Mouse (Mus musculus) thymus, postnatal 14 days (tissue): ENCODE results near the gene Barhl2.

Experiments used
- DNase-seq: peaks from one replicate; pipeline ENCODE4 v3.0.0; 2021

Gene Barhl2

DNA sequence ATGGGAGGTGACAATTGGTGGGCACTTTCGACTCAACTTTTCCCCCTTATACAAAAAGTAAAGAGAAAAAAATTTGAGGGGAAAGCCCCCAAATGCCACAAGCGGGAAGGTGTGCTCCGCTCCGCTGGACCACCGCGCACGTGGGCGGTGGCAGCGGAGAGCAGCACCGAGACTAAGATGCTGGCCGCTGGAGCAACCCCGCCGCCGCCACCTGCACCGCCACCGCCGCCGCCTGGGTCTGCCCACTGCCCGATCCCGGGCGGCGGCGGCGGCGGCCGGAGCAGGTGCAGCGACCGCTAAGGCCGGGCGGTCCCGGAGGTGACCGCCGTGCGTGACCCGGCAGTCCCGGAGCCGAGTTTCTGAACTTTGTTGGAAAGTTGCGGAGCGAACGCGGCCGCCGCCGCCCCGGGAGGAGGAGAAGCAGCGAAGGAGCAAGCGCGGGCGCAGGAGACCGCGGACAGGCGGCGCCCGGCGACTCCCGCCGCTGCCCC lies at the start of gene Barhl2:
Barhl2 (minus strand) TSS at position 181 of the 491 bp plus-strand sequence.
- no peak for DNase-seq

DNA sequence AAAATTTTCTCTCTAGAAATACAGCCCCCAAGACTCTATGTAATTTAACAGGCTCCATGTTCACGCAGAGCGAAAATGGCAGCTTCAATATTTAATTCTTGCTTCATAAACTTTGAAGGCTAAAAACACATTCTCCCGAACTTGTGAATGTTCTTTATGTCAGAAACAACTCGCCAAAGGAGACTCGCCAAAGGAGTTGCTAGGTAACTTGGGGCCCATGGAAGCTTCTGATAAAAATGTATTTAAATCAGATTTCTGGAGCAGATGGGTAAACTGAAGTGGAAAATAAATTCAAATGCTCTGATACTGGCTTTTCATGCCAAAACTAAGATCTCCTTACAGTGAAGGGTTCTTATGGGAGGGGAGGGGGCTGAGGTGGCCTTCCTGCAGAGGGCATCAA lies 48.1 kb upstream of the Barhl2 start:
- DNase-seq, result no peak

DNA sequence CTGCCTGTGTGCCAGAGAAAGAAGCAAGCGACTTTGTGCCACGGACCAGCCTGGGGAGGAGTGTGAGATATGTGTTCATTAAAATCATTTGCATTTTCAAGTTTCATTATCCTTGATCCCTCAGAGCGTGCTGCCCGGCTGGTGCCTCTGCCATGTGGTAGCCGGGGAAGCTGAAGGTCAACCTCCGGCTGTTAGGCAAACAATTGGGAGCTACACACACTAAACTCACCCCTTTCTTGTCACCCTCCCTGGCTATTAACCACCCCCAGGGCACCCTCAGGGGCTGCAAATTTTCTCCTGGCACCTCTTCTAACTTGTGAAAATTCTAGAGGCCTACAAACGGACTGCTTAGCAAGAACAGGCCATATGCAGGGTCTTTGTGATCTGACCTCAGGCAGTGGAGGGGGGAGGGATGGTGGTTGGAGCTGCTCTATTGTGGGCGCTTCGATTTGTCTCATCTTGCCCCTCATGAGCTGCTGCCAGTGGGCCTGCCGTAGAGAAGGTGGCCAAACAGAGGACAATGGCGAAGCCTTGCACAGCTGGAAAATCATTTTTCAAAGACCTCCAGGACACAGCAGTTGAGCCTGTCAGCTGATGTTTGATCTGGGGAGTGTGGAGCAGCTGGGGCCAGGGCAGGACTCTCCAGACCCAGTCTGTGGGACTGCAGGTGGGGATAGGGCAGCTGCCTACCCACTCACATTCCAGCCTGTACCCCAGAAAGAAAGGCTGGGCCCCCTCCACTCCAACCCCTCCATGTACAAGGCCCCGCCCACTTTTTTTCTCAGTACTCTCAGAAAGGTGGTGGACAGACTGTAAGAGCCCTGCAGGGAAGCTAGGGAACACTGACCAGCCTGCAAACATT lies 44.9 kb upstream of the Barhl2 start:
- DNase-seq, result no peak

DNA sequence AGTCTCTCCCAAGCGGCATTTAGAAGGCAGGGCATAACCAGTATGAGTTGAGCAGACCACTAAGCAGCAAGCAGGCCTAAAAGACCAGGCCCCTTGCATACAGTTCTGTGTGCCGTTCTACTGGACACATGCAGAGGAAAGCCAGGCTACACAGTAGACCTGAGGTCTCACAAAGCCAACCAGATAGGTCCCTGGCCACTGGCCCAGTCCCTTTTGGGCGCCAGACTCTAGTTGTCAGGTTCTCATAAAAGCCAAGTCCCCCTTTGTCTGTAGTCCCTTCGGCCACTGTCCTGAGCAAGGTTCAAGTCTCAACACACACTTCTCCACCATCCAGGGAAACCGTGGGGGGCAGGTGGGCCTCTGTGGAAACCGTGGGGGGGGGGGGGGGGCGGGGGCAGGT lies 44.3 kb upstream of the Barhl2 start:
- DNase-seq, result no peak

DNA sequence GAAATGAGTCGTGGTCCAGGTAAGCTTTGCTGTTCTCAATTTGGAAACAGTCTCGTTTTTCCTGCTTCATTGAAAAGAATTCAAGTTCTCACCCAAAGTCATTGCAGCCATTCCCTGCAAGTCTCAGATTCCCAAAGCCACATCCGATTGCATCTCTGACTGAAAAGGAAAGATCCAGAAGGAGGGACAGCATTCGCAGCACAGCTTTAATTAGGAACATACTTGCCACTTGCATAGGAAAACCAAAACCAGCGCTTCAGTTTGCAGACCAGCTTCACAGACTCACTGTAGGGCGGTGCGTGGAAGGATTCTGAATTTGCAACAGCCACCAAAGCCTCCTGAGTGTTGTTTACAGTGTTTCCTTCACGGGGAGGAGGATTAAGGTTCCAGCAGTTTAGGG lies 33.8 kb upstream of the Barhl2 start:
- no peak for DNase-seq

DNA sequence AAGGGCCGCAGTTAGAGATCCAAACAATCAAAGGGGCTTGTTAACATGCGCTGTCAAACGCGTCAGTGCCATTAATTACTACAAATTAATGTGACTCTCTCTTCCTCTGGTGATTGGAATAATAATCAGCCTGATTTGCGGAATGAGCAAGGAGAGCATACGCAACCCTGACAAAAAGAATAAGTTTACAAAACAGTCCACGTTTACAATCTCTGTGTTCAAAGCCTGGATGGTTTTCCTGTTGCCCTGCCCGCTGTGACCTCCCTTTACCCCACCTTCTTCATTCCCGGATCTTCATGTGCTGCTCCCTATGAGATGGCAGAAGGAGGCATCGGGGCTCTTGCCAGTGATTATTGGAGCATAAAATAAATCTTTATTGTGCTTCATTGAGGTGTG lies 14.1 kb upstream of the Barhl2 start:
- no peak for DNase-seq

DNA sequence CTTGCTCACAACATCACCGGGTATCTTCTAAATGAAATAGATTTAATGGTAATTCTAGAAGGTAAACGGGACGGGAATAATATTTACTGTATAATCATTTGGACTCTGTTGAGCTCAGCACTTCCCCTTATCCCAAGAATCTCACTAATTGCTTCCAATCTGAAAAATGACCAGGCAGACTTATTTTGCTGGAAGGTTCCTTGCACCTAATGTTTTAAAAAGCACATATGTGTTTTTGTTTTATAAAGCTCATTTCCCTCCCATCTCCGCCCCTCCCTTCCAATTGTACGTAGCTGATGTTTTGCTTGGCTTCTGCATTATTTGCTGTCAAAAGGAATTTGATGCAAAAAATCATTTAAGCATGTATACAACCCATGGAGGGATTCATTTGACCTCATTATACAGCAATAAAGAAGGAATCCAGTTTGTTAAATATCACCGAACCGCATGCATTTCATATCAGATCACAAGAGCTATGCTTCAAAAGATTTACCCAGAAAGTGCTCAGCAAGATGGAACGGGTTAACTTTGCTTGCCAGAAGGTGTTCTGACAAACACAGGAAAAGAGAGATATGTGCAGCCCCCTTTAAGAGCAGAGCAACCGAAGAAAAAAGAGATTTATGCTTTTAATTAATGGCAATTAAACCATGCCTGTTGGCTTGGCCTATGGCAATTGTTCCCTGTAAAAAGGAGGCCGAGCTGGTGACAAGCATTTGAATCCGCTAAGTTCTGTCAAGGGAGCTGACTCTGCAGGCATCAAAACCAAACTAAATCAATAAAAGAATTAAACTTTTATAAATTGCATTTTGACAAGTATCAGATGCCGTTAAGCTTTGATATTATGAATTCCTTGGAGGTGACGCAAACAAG lies 13.5 kb upstream of the Barhl2 start:
- no peak for DNase-seq

DNA sequence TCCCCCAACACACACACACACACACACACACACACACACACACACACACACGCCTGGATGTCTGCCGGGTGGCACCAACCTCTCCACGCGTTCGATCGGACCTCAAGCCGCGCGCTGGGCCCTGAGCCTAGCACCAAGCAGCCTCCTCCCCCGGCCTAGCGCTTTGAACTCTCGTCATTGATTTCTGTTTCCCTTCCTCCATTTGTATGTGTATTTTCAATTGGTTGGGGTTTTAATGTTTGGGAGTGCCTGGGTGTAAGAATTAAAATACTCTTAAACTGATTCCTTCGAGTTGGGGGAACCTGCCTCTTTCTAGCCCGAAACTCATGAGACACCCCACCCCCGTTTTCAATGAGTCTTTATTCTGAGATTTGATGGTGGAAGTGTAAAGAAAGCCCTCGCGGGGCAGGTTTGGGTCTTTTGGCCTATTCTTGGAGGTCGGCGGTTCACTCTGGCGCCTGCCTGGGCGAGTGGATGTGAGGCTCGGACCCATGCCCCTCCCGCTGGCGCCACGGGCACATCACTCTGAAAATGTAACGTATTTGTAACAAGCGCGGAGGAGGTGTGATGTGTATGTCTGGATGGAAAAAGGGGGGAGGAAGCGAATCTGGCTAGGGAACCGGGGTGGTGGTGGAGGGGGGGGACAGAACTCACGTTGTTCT lies 7.3 kb upstream of the Barhl2 start:
- DNase-seq, result no peak

DNA sequence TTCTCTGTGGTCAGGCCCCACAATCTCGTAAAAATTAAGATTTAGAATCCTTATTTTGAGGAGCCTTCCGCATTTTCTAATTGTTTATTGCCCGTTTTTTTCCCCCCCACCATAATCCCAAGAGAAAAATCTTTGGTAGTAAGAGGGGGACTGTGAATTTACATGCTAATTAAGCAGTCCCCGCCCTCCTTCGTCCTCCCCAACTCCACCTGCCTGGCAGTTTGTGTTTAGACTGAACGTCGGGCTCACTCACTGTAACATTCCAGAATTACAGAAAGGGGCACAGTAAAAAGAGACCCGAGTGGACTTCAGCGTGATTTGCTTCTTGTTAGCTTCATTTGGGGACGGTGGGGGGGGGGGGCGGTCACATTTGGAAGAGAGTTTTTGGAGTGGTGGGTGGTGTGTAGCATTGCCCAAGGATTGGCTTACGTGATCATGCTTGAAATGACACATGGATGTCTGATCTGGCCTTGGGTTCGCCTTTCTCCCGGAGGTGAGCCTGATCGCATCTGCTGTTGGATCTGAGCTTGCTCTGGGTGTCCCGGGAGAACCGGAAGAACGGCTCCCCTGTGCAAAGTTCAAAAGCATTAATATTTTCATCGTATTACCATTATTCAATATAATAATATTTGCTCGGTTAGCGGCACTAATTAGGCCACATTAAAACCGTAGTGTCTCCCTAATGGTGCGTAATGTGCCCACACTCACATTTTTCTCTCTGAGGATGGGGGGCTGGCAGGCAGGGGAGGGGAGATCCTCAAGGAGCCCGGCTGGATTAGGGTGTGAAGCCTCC lies 6.6 kb upstream of the Barhl2 start:
- no peak for DNase-seq

DNA sequence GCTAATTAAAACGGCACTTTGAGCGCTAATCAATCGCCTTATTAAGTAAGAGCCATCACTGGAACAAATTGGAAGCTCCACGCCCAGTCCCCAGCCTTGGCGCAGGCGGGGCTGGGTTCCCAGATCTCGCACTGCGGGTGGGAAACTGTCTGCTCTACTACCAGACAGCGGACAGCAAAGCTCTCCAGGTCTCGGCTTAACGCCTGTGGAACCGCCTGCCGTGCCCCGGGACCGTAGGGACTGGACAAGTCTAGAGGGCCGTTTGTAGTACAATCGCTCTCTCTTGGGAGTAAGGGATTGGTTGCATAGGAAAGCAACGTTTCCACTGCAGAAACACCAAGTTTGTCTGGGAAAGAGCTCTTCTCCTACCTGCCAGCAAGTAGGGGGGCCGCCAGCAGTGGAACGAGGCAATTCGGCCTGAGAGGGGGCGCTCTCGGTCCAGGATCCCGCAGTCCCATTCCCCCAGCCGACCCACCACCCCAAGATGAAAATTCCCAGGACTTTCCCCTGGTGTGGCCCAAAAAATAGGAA lies 5.8 kb upstream of the Barhl2 start:
- DNase-seq, result no peak

DNA sequence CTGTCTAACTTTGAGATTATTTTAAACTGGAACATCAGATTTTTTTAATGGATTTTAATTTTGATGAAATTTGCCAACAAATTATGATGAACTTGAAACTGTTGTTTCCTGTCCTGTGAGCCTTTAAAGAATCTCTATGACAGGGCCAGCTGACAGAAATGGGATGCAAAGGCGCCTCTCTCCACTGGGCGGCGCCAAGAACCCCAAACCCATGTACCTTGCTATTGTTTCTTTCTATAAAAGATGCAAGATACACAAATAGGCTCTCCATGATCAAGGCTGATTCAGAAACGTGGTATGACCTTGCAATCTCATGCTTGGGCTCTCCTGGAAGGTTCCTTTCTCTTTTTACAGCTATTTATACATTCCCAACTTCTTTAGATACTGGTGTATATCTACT lies 3.9 kb upstream of the Barhl2 start:
- DNase-seq, result peak; percentile 49

DNA sequence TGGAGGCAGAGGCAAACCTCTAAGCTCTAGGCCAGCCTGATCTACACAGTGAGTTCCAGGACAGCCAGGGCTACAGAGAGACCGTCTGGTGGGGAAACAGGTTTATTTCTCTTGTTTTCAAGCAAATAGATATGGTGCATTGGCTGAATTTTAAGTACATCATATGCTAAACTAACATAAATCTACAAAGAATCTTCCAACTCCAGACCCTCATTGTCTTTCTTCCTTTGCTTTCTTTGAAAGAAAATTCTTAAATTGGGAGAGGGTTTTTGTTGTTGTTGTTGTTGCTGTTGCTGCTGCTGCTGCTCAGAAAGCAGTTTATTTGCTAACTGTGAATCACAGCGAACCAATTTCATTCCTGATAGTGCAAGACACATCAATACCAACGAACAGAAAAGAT lies 3.5 kb upstream of the Barhl2 start:
- DNase-seq, result no peak

DNA sequence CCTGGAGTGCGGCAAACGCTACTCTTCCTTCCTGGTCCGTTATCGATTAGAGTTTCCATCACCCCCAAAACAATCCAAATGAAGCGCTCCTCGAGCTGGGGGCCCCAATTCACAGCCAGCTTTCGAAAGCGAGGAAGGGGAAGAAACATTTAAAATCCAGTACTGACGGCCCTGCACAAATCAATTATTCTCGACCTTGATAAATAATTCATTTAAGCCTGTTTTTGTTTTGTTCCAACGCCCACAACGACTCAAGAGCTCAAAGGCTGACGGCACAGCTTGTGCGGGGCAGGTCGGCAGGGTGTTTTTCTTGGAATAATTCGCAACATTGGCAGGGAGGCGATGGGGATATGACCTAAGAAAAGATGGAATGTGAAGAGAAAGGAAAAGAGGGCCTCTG lies 2.6 kb upstream of the Barhl2 start:
- no peak for DNase-seq

DNA sequence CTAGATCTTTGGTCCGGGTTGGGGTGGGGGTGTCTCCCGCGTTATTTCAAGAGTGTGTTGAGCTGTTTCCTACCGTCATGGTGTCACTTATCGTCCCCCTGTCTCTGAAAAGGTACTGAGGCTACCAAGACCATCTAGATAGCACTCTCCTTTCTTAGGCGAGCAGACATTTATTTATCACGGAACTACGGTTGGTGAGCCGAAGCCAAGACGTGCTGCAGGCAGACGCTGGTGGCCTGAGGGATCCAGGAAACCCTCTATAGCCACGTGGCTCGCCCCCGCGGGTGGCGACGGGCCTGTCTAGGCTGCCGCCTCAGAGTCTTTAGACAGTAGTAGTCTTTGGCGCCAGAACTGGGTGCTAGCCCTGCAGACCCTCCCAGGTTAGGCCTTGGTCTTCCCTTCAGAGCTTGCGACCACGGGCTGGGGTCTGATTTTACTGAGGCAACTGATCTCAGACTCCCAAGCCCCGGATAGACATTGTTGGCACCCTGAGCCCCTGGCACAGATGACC lies 2.1 kb upstream of the Barhl2 start:
- DNase-seq, result no peak

DNA sequence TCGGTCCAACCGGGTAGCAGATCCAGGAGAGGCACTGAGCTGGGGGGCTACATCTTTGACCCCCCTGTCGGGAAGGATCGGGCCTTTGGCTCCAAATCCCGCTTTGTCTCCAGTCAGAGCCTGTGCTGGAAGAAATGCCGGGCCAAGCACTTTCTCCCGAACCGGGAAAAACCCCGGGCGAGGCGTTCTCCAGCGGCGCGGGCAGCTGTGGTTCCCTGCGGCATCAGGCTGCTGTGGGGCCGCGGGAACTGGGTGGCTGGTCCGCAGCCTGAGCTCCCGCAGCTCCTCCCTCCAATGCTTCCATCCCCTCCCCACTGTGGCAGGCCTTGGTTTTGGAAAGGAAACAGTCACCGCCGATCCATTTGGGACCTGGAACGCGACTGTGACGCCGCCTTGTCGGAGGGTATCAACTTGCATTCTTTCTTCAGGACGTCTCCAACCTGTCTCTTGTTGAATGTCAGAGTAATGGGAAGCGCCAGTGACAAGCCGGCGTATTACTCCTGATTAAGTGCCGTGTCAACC lies 1.2 kb upstream of the Barhl2 start:
- DNase-seq, result no peak

DNA sequence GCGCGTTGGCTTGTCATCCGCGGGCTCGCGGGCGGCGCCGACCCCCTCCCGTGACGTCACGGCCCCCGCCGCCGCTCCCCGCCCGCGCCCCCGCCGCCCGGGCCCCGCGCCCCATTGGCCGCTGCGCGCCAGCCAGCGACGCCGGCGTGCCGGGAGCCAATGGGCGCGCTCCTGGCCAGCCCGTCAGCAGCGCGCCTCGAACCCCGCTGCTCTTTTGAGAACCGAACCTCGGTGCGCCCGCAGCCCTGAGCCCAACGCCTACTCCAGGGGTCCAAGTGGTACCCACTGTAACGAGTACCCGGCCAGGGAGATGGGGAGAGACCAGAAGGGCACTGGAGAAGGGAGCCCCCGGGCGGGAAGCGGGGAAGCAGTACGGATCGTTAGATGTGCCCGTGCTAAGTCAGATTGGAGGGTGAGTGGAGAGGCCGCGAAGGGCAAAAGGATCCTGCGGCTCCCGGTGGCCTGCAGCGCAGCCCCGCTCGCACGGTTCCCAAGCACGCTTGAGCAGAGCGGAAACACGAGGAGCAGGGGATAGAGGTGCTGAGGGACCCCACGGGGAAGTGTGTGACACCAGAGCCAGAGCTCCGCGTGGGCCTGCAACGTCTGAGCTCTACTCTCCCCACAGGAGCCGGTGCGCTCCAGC lies 632 bp upstream of the Barhl2 start:
- DNase-seq, result peak; percentile 49

DNA sequence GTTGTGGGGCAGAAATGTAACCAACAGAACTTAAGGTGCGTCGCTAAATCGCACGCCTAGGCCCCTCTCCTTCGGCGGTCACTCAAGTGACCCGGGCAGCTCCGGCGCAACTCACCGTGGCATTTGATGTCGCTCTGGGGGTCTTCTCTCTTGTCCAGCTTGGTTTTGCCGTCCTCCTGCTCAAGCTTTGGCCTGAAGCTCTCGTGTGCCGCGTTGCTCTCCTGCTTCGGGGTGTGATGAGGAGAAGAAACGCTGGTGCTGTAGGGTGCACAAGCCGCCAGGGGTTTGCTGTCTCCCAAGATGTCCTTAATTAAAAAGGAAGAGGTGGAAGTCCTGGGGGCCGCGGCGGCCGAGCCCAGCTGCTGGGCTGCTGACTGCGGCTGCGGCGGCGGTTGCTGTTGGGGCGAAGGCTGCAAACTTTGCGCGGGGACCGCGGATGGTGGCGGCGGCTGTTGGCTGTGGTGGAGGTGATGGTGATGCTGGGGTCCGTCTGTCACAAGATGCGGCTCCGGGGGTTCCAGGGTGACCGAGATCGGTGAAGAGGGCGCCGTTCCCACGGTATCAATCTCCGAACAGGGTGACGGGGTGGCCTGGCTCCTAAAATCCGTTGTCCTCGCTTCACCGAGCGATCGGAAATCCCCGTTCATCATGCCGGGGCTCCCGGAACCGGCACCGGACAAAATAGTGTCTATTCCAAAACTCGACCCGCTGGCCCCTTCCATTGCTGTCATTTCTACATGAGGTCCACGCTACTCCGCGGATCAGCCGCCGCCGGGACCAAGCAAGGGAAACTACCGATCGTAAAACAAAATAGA lies 648 bp downstream of the Barhl2 start:
- no peak for DNase-seq

DNA sequence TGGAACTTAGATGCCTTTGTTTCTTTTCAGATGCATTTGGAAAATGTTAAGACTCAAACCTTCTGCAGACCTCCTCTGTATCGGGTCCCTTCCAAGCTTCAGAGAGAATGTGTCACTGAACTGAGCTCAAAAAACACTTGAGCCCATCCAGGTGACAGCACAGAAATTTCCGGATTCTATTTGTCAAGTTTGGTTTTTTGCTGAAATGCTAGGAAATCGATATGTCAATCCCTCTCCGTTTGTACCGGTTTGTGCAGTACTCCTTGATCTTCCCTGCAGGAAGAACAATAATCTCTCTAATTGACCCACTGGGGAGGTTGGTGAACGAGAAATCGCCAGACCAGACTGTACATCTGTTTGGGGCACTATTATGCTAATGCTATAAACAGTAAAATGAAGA lies 2.0 kb downstream of the Barhl2 start:
- DNase-seq, result no peak

DNA sequence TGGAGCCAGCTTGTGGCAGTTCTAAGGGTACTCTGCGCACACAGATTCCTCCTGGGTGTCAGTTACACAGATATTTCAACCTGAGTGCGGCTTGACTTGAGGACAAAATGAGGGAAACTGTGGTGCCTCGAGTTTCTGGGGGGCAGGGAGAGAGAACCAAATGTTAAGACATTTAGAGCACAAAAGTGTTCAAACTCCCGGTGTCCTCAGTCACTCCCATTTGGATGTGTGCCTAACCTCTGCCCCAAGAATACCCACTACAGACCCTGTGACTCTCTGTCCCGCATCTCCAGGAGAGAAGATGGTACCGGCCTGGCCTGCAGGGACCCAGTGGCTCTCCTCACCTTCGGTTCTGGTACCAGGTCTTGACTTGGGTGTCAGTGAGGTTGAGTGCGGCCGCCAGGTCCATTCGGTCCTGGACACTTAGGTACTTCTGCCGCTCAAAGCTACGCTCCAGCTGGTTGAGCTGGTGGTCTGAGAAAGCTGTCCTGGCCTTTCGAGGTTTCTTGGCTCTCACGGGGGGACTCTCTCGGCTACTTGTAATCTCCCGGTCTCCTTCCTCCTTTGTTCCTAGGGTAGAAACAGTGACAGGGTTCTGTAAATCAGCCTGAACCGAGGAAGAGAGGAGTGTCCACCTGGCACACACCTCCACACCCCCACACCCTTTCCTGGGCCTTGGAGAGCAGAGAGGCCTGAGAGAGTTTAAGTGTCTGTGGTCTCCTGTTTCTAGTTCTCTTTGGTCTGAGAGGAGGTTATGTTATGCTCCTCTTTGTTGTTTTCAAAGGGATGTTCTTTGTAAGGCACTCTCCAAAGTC lies 2.7 kb downstream of the Barhl2 start:
- no peak for DNase-seq
